Mouse (Mus musculus) embryonic facial prominence, embryonic 11.5 days (tissue): ENCODE results near the gene Zan. TPM values are rescaled to one million over a fixed set of nuclear protein-coding genes. Genes with fewer than 3 reads are reported as not detected.
A peak's percentile ranks its signal among the peaks of the same experiment; 100 is the strongest.

Experiments used
- ATAC-seq: fragments of 200-750 bp; cut with Nextera tagmentation; replicated peaks from 2 replicates; pipeline ENCODE4 v1.8.0; 2017; ENCODE audit warnings: low read depth; ENCODE audit not compliant: insufficient number of reproducible peaks, low FRiP score, low TSS enrichment
- DNase-seq: peaks from one replicate; pipeline ENCODE4 v3.0.0-alpha.2; 2015; ENCODE audit warnings: low spot score
- H3K27ac ChIP-seq: fragments of 300-500 bp; sonication (generic); replicated peaks from 2 replicates; pipeline ENCODE4 v1.5.1; 2014; ENCODE audit warnings: mild to moderate bottlenecking, low read depth, low read length, control low read depth
- H3K27me3 ChIP-seq: fragments of 300-500 bp; sonication (generic); 2 replicates; pipeline ENCODE4 v1.6.1; 2014; ENCODE audit warnings: mild to moderate bottlenecking, low read length, moderate library complexity, mixed read lengths; ENCODE audit not compliant: control insufficient read depth, insufficient read depth
- H3K36me3 ChIP-seq: fragments of 300-500 bp; sonication (generic); replicated peaks from 2 replicates; pipeline ENCODE4 v1.6.1; 2014; ENCODE audit warnings: low read depth, mild to moderate bottlenecking, low read length, moderate library complexity, mixed read lengths; ENCODE audit not compliant: control insufficient read depth, insufficient read depth
- H3K4me1 ChIP-seq: fragments of 300-500 bp; sonication (generic); 2 replicates; pipeline ENCODE4 v1.6.1; 2014; ENCODE audit warnings: low read length, mixed read lengths; ENCODE audit not compliant: control insufficient read depth, insufficient read depth
- H3K4me2 ChIP-seq: fragments of 300-500 bp; sonication (generic); 2 replicates; pipeline ENCODE4 v1.6.1; 2014; ENCODE audit warnings: low read depth, mild to moderate bottlenecking, control low read depth, low read length, moderate library complexity
- H3K4me3 ChIP-seq: fragments of 300-500 bp; sonication (generic); 2 replicates; pipeline ENCODE4 v1.5.1; 2014; ENCODE audit warnings: low read depth, low read length, control low read depth
- H3K9ac ChIP-seq: fragments of 300-500 bp; sonication (generic); replicated peaks from 2 replicates; pipeline ENCODE4 v1.6.1; 2014; ENCODE audit warnings: mild to moderate bottlenecking, control low read depth, low read length
- H3K9me3 ChIP-seq: fragments of 300-500 bp; sonication (generic); replicated peaks from 2 replicates; pipeline ENCODE4 v1.6.1; 2016; ENCODE audit warnings: mild to moderate bottlenecking, low read length, inconsistent platforms, mixed read lengths; ENCODE audit not compliant: control insufficient read depth
- whole genome bisulfite sequencing: fragments of 180-500 bp; shearing (Covaris S2); extraction: QIAGEN DNeasy Blood & Tissue Kit; methylation state at CpG from one replicate; pipeline ENCODE4 v1.1.7; 2014; 5-methylcytosine and 5-hydroxymethylcytosine counted together
- polyA plus RNA-seq: library from polyadenylated mRNA; unstranded; fragments of >200 nt; fragmentation: Nextera tagmentation; extraction: Ambion mirVana; gene quantifications from 2 replicates; pipeline ENCODE4 v1.2.1, GENCODE M21; 2014

Zan gene
- polyA plus RNA-seq, 1 experiment from 2014 or later, result 0.06 TPM

GRCm38 (mm10) chr5:137391641-137392040 lies 85.2 kb downstream of the Zan start:
- Histone ChIP-seq H3K9ac (no peak overlapping the region), H3K36me3 (no peaks in the 10 kb centered on the region), H3K9me3 (no peaks in the 10 kb centered on the region), H3K4me1 (no peaks in the 10 kb centered on the region), H3K4me2 (no peak overlapping the region), H3K27me3 (no peaks in the 10 kb centered on the region), H3K4me3 (no peak overlapping the region), H3K27ac (no peak overlapping the region)
- DNase-seq (no peak), ATAC-seq (no peak)
- WGBS, result 80% methylated on average over 8 of the region's 8 CpGs

GRCm38 (mm10) chr5:137386712-137387111 lies 90.2 kb downstream of the Zan start:
- Histone ChIP-seq H3K4me2 (no peak overlapping the region), H3K27ac (no peak overlapping the region), H3K4me1 (no peaks in the 10 kb centered on the region), H3K9ac (no peak overlapping the region), H3K36me3 (no peaks in the 10 kb centered on the region), H3K27me3 (no peaks in the 10 kb centered on the region), H3K4me3 (no peak overlapping the region), H3K9me3 (no peaks in the 10 kb centered on the region)
- ATAC-seq, result no peak
- no peak for DNase-seq
- WGBS, result 81% methylated on average over 7 of the region's 7 CpGs

GRCm38 (mm10) chr5:137383441-137383840 lies 93.4 kb downstream of the Zan start:
- Histone ChIP-seq H3K4me3 (no peak overlapping the region), H3K36me3 (no peaks in the 10 kb centered on the region), H3K27me3 (no peaks in the 10 kb centered on the region), H3K4me1 (no peaks in the 10 kb centered on the region), H3K27ac (no peak overlapping the region), H3K9ac (no peak overlapping the region), H3K4me2 (no peak overlapping the region), H3K9me3 (no peaks in the 10 kb centered on the region)
- WGBS, result 93% methylated on average over 7 of the region's 7 CpGs
- DNase-seq (no peak), ATAC-seq (no peak)

- DNase-seq, result peak; percentile 78
- 31% methylated on average over 3 of the region's 4 CpGs for WGBS
- Histone ChIP-seq H3K27ac (no peak overlapping the region), H3K9ac (no peak overlapping the region), H3K4me2 (no peak overlapping the region), H3K27me3 (no peaks in the 10 kb centered on the region), H3K36me3 (no peaks in the 10 kb centered on the region), H3K9me3 (no peaks in the 10 kb centered on the region), H3K4me3 (no peak overlapping the region), H3K4me1 (no peaks in the 10 kb centered on the region; the same call in 1 of the 2 replicates)
- ATAC-seq, result no peak
Measured at GRCm38 (mm10) chr5:137381152-137381551, 95.7 kb downstream of the Zan start.

- Histone ChIP-seq H3K4me1 (no peaks in the 10 kb centered on the region; the same call in 1 of the 2 replicates), H3K4me3 (no peak overlapping the region), H3K9me3 (no peaks in the 10 kb centered on the region), H3K36me3 (peaks cover 6% of the 10 kb centered on the region; the same call in 1 of the 2 replicates), H3K27ac (no peak overlapping the region), H3K9ac (no peak overlapping the region), H3K27me3 (no peaks in the 10 kb centered on the region), H3K4me2 (no peak overlapping the region)
- 0 out of 2 replicates have a peak, but pooled peaks have one; percentile 3 for ATAC-seq
- 30% methylated on average over 9 of the region's 15 CpGs for WGBS
- DNase-seq, result peak; percentile 44
Measured at GRCm38 (mm10) chr5:137377603-137378002, 99.3 kb downstream of the Zan start.

- H3K4me1 ChIP-seq, result no peaks in the 10 kb centered on the region; the same call in 1 of the 2 replicates
- H3K36me3 ChIP-seq, result peaks cover 8% of the 10 kb centered on the region
- DNase-seq (peak; percentile 31), ATAC-seq (peak; percentile 45)
- whole genome bisulfite sequencing, result 26% methylated on average over 10 of the region's 11 CpGs
- no peaks in the 10 kb centered on the region for H3K27me3 ChIP-seq
- H3K4me3 ChIP-seq, result no peak overlapping the region
- H3K9ac ChIP-seq, result no peak overlapping the region
- H3K27ac ChIP-seq, result no peak overlapping the region; the same call in 1 of the 2 replicates
- H3K9me3 ChIP-seq, result no peaks in the 10 kb centered on the region
- H3K4me2 ChIP-seq, result no peak overlapping the region
Measured at GRCm38 (mm10) chr5:137377176-137377575, 99.7 kb downstream of the Zan start.

GRCm38 (mm10) chr5:137376722-137377121 lies 100.1 kb downstream of the Zan start:
- 0 out of 2 replicates have a peak, but pooled peaks have one; percentile 17 for ATAC-seq
- DNase-seq, result peak; percentile 32
- Histone ChIP-seq H3K27ac (no peak overlapping the region), H3K9me3 (no peaks in the 10 kb centered on the region), H3K4me1 (no peaks in the 10 kb centered on the region; the same call in 1 of the 2 replicates), H3K27me3 (no peaks in the 10 kb centered on the region), H3K36me3 (peaks cover 13% of the 10 kb centered on the region), H3K9ac (no peak overlapping the region), H3K4me2 (no peak overlapping the region), H3K4me3 (no peak overlapping the region)
- 53% methylated on average over 9 of the region's 9 CpGs for WGBS

GRCm38 (mm10) chr5:137376198-137376597 lies 100.7 kb downstream of the Zan start:
- Histone ChIP-seq H3K4me1 (no peaks in the 10 kb centered on the region; the same call in 1 of the 2 replicates), H3K4me2 (no peak overlapping the region), H3K27me3 (no peaks in the 10 kb centered on the region), H3K36me3 (peaks cover 17% of the 10 kb centered on the region), H3K4me3 (no peak overlapping the region), H3K9me3 (no peaks in the 10 kb centered on the region), H3K9ac (no peak overlapping the region), H3K27ac (no peak overlapping the region)
- no peak for ATAC-seq
- DNase-seq, result peak; percentile 63
- WGBS, result 37% methylated on average over 7 of the region's 7 CpGs
